Mouse (Mus musculus) E14TG2a.4 (cell line): ENCODE measurements around the gene Spryd3.

ENCODE experiments used
- H3K27me3 ChIP-seq: 2 replicates; pipeline ENCODE4 v1.6.1; 2014; ENCODE audit warnings: low read length, control low read depth; ENCODE audit not compliant: insufficient read depth
- H3K36me3 ChIP-seq: 2 replicates; pipeline ENCODE4 v1.6.1; 2014; ENCODE audit warnings: low read length, control low read depth; ENCODE audit not compliant: insufficient read depth
- H3K4me1 ChIP-seq: replicated peaks from 2 replicates; pipeline ENCODE4 v1.6.1; 2014; ENCODE audit warnings: low read depth, low read length, control low read depth
- H3K4me3 ChIP-seq: replicated peaks from 2 replicates; pipeline ENCODE4 v1.5.1; 2014; ENCODE audit warnings: mild to moderate bottlenecking, low read length
- H3K9me3 ChIP-seq: 2 replicates; pipeline ENCODE4 v1.6.1; 2014; ENCODE audit warnings: low read length, control low read depth
- CTCF ChIP-seq: conservative IDR thresholded peaks from 2 replicates; pipeline ENCODE4 v1.5.1; 2014; ENCODE audit warnings: low read length
- NANOG ChIP-seq: IDR thresholded peaks from 2 replicates; pipeline ENCODE4 v1.6.1; 2014; ENCODE audit warnings: borderline replicate concordance, low read length, mixed read lengths
- POU5F1 ChIP-seq: IDR thresholded peaks from 2 replicates; pipeline ENCODE4 v1.6.1; 2014; ENCODE audit warnings: low read length, borderline replicate concordance

Gene Spryd3

DNA sequence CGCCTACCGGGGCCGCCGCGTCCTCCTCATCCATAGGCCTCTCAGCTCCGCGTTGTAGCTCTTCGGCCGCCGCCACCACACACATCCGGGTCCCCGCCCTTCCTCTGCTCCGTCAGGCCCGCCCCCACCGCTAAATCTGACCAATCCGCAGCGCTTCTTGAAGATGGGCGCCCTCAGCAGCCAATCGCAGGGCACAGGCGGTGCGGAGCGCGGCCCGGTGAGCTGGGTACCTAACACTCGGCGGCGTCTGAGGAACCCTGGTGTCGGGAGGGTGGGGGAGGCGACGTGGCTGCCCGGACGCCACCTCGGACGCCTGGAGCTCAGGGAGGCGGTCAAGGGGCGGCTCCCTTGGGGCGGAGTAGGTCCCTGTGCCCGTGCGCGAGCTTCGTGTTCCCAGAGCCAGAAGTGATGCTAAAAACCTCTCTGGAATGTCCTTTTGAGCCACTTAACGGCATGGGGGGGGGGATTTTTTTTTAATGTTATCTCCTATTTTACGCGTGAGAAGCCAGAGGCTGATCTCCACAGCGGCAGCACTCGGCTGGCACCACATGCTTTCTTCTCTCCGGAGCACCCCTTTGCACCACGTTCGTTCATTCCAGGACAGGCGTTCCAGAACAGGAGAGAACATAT, at the start of gene Spryd3:
Spryd3 (minus strand) TSS at position 106 of the 630 bp plus-strand sequence.
- Histone ChIP-seq H3K27me3 (peaks cover 12% of the 10 kb centered on the region), H3K9me3 (no peaks in the 10 kb centered on the region), H3K4me3 (peak within 1 kb of the TSS; percentile 93), H3K4me1 (peaks cover 34% of the 10 kb centered on the region), H3K36me3 (peaks cover 22% of the 10 kb centered on the region)
- TF ChIP-seq POU5F1 (no peak), CTCF (no peak)

DNA sequence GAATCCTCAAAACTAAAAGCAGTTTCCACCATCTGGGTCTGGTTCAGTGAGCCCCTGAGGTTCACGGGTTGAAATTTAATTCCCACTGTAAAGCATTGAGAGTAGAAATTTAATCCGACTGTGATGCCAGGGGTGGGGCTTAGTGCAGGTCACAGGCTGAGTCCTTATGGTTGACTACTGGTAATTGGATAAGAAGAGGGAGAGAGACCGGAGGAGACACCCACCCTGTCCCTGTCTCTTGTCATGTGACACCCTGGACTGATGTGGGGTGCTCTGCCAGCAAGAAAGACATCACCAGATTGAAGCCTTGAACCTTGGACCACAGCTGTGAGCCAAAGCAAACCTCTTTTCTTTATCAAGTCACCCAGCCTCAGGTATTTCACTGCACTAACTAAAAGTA, 47.0 kb upstream of the Spryd3 start:
- peaks cover 78% of the 10 kb centered on the region for H3K36me3 ChIP-seq
- H3K4me1 ChIP-seq = peaks cover 54% of the 10 kb centered on the region
- H3K9me3 ChIP-seq = no peaks in the 10 kb centered on the region
- H3K27me3 ChIP-seq = no peaks in the 10 kb centered on the region
- TF ChIP-seq POU5F1 (no peak), CTCF (no peak), NANOG (no peak)
- H3K4me3 ChIP-seq = no peak overlapping the region

DNA sequence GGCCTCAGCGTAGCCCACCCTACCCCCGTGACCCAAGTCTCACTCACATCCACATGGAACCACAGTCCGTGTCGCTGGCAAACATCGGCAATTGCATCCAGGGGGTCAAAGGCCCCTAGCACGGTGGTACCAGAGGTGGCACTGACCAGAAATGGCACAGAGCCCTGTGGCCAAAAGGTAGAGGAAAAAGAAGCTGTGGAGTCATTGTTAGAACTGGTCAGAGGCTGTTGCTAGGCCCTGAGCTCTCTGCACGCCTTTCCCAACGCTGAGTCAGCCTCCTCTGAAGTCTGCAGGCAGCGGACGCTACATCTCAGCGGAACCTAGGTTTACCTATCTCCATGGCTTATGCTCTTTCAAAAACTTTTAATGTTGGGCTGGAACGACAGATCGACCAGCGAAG, 43.9 kb upstream of the Spryd3 start:
- H3K27me3 ChIP-seq = no peaks in the 10 kb centered on the region
- TF ChIP-seq POU5F1 = no peak
- no peak for TF ChIP-seq NANOG
- TF ChIP-seq CTCF = no peak

DNA sequence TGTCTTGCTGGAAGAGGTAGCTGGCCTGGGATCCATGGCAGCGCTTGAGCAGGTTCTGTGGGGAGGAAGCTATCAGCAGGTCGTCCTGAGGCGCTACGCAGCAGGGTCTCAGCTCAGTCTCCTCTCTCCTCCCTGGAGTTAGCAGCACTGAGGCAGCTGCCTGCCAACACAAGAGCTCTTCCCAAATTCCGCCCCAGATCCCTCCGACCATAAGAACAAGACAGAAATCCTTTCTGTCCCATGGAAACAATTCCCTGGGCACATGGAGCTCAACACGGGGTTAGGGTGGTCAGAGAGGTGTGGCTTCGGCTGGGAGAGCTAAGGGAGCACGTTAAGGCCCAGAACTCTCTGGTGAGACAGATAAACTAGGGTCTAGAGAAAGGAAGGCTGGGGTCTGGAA, 43.1 kb upstream of the Spryd3 start:
- H3K4me1 ChIP-seq = peaks cover 59% of the 10 kb centered on the region
- no peak for TF ChIP-seq CTCF
- TF ChIP-seq NANOG = no peak
- no peak for TF ChIP-seq POU5F1
- no peaks in the 10 kb centered on the region for H3K9me3 ChIP-seq
- peak overlapping the region; percentile 75 for H3K4me3 ChIP-seq
- H3K27me3 ChIP-seq = no peaks in the 10 kb centered on the region
- peaks cover 78% of the 10 kb centered on the region for H3K36me3 ChIP-seq

More for the DNA sequence above, 43.9 kb upstream of the Spryd3 start:
- Histone ChIP-seq H3K4me3 (peak overlapping the region; percentile 75), H3K4me1 (peaks cover 59% of the 10 kb centered on the region), H3K36me3 (peaks cover 80% of the 10 kb centered on the region), H3K9me3 (no peaks in the 10 kb centered on the region)

DNA sequence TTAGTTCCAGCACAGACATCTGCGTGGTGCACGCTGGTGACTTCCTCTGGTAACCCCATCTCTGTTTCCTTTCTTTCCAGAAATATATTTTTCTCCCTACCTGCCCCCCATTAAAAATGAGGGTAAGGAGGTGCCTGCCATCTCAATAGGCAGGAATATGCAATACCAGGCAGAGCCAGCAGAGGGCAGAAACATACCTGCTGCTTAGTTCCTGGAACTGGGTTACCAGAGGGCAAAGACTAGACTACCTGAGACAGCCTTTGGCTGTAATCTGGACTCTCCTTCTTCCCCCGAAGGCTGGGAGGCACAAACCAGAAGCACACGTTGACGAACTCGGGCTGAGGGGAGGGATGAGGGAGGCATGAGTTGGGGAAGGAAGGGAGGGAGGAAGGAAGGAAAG, 42.2 kb upstream of the Spryd3 start:
- no peaks in the 10 kb centered on the region for H3K27me3 ChIP-seq
- H3K9me3 ChIP-seq = no peaks in the 10 kb centered on the region
- H3K4me1 ChIP-seq = peaks cover 59% of the 10 kb centered on the region
- TF ChIP-seq POU5F1 (no peak), CTCF (peak; percentile 99), NANOG (no peak)
- H3K36me3 ChIP-seq = peaks cover 77% of the 10 kb centered on the region
- H3K4me3 ChIP-seq = peak overlapping the region; percentile 75

DNA sequence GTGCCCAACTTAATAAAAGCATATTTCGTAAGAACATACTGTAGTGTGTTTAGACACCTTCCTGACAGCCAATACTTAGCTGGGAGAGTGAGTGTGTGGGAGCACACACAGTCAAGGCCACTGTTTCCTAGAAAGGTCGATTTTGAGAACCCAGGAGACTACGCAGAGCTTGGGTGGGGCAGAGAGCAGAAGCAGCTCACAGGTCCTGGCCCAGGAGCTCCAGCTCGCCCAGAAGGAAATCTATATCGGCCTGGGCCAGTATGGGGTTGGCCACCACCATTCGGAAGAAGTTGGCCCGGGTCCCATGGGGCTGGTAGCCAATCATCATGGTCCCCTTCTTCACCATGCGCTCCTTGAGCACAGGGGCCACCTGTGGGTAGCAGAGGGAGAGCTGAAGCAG, 41.4 kb upstream of the Spryd3 start:
- Histone ChIP-seq H3K36me3 (peaks cover 69% of the 10 kb centered on the region), H3K9me3 (no peaks in the 10 kb centered on the region), H3K4me1 (peaks cover 56% of the 10 kb centered on the region), H3K27me3 (no peaks in the 10 kb centered on the region), H3K4me3 (peak overlapping the region; percentile 75)
- no peak for TF ChIP-seq NANOG
- TF ChIP-seq CTCF = no peak
- no peak for TF ChIP-seq POU5F1

DNA sequence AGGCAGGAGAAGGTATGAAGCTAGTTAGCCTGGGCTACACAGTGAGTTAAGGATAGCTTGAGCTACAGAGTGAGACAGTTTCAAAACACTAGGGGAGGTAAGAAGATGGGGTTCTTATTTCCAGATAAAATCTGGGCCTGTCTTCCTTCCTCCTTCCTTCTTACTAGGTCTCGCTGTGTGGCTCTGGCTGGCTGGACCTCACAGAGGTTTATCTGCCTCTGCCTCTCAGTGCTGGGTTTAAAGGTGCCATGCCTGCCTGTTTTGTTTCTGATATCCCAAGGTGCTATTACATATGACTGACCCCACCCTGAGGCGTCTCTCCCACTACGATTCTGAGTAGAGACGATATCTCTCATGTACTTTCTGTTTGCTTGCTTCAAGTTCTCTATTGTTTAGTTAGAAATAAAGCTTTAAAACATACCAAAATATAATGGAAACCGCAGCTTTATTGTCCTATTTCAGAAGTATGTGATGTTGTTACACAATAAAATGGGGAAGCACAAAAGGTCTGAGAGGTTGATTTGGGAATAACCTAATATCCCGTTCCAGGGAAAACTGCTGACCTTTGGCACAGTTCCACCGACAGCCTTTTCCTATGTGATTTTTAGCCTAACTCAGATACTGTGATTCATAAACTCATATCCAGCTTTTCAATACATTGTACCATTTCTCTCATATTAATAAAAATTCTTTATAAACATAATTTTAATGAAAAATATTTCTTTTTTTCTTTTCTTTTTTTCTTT, 40.7 kb upstream of the Spryd3 start:
- Histone ChIP-seq H3K36me3 (peaks cover 67% of the 10 kb centered on the region), H3K4me1 (peaks cover 60% of the 10 kb centered on the region), H3K9me3 (no peaks in the 10 kb centered on the region), H3K4me3 (no peak overlapping the region), H3K27me3 (no peaks in the 10 kb centered on the region)
- TF ChIP-seq POU5F1 (no peak), CTCF (no peak), NANOG (no peak)

DNA sequence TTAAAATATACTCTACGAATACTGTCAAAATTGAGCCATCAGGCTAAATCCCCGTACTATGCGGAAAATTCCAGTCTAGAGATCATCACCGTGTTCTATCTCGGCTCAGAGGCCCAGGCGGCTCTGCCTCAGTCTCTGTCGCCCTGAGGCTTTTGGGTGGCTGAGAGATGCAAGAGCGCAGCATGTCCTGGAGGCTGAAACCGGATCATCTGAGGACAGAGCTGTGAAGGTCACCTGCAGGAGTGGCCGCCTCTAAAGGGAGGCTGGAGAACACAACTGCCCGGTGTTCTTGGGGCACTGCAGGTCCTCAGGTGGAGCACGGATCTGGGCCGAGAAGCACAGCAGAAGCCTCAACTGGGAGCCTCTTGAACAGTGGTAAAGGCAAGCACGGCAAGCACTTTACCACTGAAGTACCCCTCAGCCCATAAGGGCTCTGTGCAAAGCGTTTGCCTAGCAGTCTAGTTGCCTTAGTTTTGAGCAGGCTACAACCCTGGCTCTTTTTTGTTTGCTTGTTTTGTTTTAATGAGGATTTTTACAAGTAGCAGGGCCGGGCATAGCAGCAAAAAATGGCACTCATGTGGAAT, 39.8 kb upstream of the Spryd3 start:
- Histone ChIP-seq H3K4me3 (peak overlapping the region; percentile 18; the same call in 1 of the 2 replicates), H3K4me1 (peaks cover 62% of the 10 kb centered on the region), H3K36me3 (peaks cover 70% of the 10 kb centered on the region), H3K9me3 (no peaks in the 10 kb centered on the region), H3K27me3 (no peaks in the 10 kb centered on the region)
- TF ChIP-seq POU5F1 (no peak), CTCF (no peak), NANOG (no peak)
